Mouse (Mus musculus) urinary bladder, postnatal 4 days (tissue): Measurements from ENCODE around the gene Catsperg1.
"Not testable (repeated sequence)": the region's sequence is repeated elsewhere in the genome, so short reads cannot be mapped to it uniquely, and the experiment has no call there.

Experiments
- DNase-seq, 2 experiments: peaks; one replicate each; pipeline ENCODE4 v3.0.0; 2021 to 2022; ENCODE audit warnings: low spot score in 2 of 2

Gene Catsperg1

GRCm38 (mm10) chr7:29170066-29170754, 43.6 kb downstream of the Catsperg1 start, which contains the start of the genes Ggn and Spred3:
Gene Ggn, plus strand, starts transcription at chr7:29170210.
Gene Spred3, minus strand, starts transcription at chr7:29170411.
- DNase-seq = peak; percentile 70 to 82

- peak; percentile 75 to 86 for DNase-seq
Measured at GRCm38 (mm10) chr7:29169231-29170065, 44.4 kb downstream of the Catsperg1 start.

- DNase-seq = no peak
Measured at GRCm38 (mm10) chr7:29168791-29169230, 45.0 kb downstream of the Catsperg1 start.

GRCm38 (mm10) chr7:29168121-29168695, 45.6 kb downstream of the Catsperg1 start:
- no peak for DNase-seq

- no peak for DNase-seq
Measured at GRCm38 (mm10) chr7:29167656-29168055, 46.2 kb downstream of the Catsperg1 start.

- DNase-seq = peak; percentile 38 to 64
Measured at GRCm38 (mm10) chr7:29162750-29163525, 50.9 kb downstream of the Catsperg1 start.

- DNase-seq = no peak
Measured at GRCm38 (mm10) chr7:29162294-29162693, 51.5 kb downstream of the Catsperg1 start.

GRCm38 (mm10) chr7:29158264-29158663, 55.6 kb downstream of the Catsperg1 start:
- no peak for DNase-seq

GRCm38 (mm10) chr7:29155838-29156782, 57.7 kb downstream of the Catsperg1 start, which contains the start of gene Fam98c:
Gene Fam98c, minus strand, starts transcription at chr7:29156234.
- DNase-seq = peak; percentile 76 to 85

- DNase-seq = peak; percentile 78 to 90
Measured at GRCm38 (mm10) chr7:29155196-29155837, 58.5 kb downstream of the Catsperg1 start.

- no peak for DNase-seq
Measured at GRCm38 (mm10) chr7:29154018-29154720, 59.7 kb downstream of the Catsperg1 start.

- DNase-seq = no peak
Measured at GRCm38 (mm10) chr7:29151486-29151885, 62.3 kb downstream of the Catsperg1 start.

GRCm38 (mm10) chr7:29148771-29149170, 65.1 kb downstream of the Catsperg1 start:
- DNase-seq = no peak

GRCm38 (mm10) chr7:29146625-29147367, 67.0 kb downstream of the Catsperg1 start:
- DNase-seq = no peak

GRCm38 (mm10) chr7:29144006-29144405, 69.8 kb downstream of the Catsperg1 start:
- no peak for DNase-seq

- DNase-seq = no peak
Measured at GRCm38 (mm10) chr7:29141416-29141815, 72.4 kb downstream of the Catsperg1 start.

- not testable (repeated sequence) for DNase-seq
Measured at GRCm38 (mm10) chr7:29139237-29139636, 74.6 kb downstream of the Catsperg1 start.

- DNase-seq = no peak
Measured at GRCm38 (mm10) chr7:29137429-29137828, 76.4 kb downstream of the Catsperg1 start.
